Mouse (Mus musculus): ENCODE measurements around the gene Klf15. TPM values are rescaled to one million over a fixed set of nuclear protein-coding genes. Genes with fewer than 3 reads are reported as not detected.

Gene Klf15
- total RNA-seq (2022), result 10 to 100 TPM; 26.7 to 83.2 (median 44.3) TPM

DNA sequence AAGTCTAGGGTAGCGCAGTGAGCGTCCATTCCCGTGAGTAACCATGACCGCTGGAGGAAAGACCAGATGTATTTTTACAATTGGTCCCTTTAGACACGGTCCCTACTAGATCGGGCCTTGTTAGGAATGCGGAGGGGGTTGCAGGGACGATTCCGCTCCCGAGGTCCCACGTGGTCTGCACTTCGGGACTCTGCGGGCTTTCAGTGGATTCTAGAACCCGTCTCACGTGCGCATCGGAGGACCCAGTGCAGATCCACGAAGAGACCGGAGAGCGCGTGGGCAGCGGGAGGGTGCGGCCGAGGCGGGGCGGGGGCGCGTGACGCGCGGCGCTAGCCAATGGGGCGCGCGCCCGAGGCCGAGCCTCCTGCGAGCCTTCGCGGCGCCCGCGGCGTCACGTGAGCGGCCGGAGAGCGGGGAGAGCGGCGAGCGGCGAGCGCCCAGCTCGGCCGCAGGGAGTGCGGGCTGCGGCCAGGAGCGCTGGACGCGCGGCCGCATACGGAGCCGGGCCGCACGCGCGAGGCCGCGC lies at the start of gene Klf15:
Gene Klf15 (plus strand): TSS at position 396 of the 526 bp plus-strand sequence.
- peak; percentile 76 to 84 for DNase-seq (ENCODE audit: low spot score in 2 of 2)

- peak; percentile 16 to 61 for DNase-seq (ENCODE audit: low spot score in 2 of 2)
These were observed 39.8 kb upstream of the Klf15 start for GRCm38 (mm10) chr6:90422565-90422964.

DNA sequence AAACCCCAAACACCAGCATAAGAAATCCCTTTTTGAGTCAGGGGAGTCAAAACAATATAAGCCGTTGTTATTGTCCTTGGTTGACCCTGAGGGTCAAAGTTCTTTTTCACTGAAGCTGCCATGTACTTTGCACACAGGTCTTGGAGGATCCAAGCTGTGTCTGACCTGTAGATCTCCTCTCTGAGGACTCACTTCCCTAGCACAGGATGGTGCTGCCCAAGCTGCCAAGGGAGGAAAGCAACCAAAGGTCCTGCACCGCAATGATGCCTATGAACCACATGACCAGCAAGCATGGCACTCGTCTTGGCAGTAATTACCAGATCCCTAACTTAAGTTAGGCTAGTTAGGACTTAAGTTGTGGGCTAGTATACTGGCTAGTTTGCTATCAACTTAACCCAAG lies 37.0 kb upstream of the Klf15 start:
- no peak for DNase-seq (ENCODE audit: low spot score in 2 of 2)

DNA sequence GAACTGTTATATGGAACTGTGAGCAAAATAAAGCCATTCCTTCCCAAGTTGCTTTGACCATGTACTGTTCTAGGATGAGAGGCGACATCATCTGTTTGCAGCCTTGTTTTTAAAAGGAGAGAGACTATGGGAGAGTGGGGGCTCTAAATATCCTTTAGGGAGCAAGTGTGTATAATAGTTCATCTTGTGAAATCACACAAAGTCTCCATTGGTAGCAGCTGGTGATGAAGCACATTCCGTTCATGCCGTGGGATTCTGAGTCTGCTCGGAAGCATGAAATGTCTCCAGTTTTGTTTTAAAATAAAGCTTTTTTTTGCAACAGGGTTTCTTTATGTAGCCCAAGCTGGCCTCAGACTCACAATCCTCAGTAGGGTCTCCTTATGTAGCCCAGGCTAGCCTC lies 36.4 kb upstream of the Klf15 start:
- DNase-seq (ENCODE audit: low spot score in 2 of 2), result no peak

DNA sequence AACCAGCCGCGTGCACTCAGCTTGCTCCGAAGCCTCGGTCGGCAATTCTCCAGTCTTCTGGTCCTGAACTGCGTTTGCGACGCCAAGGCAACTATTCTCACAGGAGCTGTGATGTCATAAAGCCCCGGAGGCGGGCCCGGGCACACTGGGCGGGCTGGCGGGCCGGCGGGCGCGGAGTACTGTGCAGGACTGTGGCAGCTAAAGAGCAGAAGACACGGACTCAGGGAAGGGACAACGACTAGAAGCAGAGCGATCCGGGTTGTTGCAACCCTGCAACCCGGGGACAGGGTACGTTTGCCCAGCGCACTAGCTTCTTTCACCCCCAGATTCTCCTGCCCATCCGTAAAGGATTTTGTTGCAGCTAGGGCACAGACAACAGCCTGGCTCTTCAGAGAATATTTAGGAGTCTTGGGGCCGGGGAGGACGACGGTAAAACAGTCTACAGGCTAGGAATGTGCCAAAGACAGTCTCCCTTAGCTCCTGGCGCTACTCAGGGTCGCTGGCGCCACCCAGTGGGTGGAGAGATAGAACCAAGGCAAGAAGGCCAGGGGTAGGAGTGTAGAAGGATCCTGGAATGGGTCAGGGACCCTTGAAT lies 33.9 kb upstream of the Klf15 start, which contains the start of gene Cfap100:
Gene Cfap100 (minus strand): TSS at position 418 of the 595 bp plus-strand sequence.
- peak; percentile 60 to 71 for DNase-seq (ENCODE audit: low spot score in 2 of 2)

DNA sequence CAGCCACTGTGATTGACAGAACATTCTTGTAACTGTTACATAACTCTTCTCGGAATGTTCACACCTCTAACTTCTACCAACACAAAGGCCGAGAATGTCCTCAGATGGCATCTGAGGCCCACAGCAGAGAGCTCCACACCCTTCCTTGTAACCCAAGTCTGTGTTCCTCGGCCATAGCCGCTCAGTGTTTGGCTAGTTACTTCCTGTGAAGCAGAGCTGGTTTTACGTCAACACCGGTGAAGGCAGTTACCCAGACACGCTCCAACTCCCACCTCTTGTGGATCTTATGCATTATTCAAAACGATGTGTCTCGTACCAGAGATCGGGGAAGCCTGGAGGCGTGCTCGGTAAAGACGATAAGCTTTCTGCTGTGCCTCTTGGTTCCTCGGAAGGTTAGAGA lies 32.5 kb upstream of the Klf15 start:
- DNase-seq (ENCODE audit: low spot score in 2 of 2), result no peak

DNA sequence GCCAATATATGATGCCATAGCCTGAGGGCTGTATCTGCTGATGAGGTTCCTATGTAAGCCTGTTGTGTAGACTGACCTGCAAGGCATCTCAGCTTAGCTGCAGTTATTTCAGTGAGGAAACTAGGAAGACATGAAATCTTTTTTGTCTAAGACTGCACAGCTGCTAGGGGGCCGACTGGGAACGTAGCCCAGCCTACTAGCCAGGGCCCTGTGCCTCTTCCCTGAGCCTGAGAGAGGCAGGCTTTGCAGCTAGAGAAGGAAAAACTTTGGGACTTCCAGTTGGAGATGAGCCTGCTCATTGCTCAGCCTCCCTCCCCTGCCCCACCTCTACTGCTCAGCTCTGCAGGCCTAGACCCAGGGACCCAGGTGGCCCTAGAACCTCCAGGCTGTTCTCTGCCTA lies 30.9 kb upstream of the Klf15 start:
- DNase-seq (ENCODE audit: low spot score in 2 of 2), result no peak

DNA sequence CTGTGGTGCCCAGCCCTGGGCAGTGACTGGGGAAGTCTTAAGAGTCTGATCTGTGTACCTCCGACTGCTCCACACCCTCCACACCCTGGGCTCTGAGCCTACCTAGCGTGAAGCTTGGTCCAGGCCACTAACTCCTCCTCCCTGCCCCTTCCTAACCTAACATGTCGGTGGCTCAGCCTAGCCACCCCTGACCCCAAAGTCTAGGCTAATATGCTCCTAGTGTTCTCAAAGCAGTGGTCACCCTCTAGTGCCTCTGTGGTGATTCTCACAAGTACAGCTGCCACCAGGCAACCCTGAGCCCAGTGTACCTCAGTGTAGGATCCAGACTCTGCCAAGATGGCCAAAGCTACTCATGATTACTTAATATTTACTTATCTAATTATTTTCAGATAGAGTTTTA lies 27.7 kb upstream of the Klf15 start:
- DNase-seq (ENCODE audit: low spot score in 2 of 2), result no peak

- DNase-seq (ENCODE audit: low spot score in 2 of 2), result peak; percentile 66 to 69
These were observed 27.2 kb upstream of the Klf15 start for GRCm38 (mm10) chr6:90435195-90435618.

GRCm38 (mm10) chr6:90436192-90436907 lies 26.0 kb upstream of the Klf15 start:
- no peak for DNase-seq (ENCODE audit: low spot score in 2 of 2)

GRCm38 (mm10) chr6:90437041-90437440 lies 25.3 kb upstream of the Klf15 start:
- no peak for DNase-seq (ENCODE audit: low spot score in 2 of 2)

DNA sequence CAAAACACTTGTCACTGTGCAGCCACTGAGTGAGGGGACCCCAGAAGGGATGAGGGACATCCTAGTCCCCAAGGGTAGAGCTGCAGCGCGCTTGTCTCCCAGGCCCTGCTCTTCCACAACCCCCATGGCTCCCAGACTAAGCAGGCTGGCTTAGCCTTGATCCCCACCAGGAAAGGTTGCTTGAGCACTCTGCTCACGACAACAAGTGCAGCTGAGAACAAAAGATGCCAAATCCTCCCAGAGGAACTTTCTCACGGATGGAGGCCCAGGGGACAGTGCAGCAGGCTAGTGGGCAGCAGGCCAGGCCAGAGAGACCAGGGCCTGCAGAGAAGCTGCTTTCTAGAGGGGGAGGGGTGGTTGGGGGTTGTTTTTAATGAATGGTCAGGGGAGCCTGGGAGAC lies 15.5 kb upstream of the Klf15 start:
- no peak for DNase-seq (ENCODE audit: low spot score in 2 of 2)

- DNase-seq (ENCODE audit: low spot score in 2 of 2), result peak; percentile 88 to 89
These were observed 12.2 kb upstream of the Klf15 start for GRCm38 (mm10) chr6:90450179-90450578.

DNA sequence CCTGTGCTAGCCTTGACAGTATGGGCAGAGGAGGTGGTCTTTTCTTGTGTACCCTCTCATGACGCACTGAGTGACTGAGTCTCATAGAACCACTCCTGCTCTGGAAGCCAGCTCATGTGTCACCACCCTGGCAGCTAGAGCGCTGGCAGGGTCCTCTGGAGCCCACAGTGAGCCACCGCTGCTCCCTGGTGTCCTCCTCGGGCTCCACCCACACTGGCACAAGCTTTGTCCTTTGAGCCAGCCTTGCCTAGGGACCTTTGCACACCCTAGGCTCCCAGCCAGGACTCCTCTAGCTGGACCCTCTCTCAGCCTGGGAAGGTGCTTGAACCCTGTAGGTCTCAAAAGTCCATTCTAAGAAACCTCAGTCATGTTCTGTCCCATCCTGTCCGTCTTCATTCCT lies 11.7 kb upstream of the Klf15 start:
- peak; percentile 80 to 83 for DNase-seq (ENCODE audit: low spot score in 2 of 2)

DNA sequence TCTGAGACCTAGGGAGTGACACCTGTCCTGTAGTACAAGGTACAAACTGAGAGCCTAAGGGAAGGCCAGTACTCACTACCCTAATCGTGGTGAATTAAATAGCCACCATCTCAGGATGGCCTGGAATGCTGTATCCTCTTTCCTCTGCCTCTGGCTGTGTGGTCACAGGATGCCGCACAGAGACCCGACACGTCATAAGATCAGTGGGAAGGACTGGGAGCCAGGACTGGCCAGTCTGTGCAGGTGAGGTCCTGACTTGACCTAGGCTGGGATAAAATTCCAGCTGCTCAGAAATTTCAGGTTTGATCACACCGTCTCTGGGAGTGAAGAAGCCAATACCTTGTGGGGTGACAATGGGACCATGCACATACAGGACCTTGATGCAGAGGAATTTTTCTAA lies 10.9 kb upstream of the Klf15 start:
- no peak for DNase-seq (ENCODE audit: low spot score in 2 of 2)

DNA sequence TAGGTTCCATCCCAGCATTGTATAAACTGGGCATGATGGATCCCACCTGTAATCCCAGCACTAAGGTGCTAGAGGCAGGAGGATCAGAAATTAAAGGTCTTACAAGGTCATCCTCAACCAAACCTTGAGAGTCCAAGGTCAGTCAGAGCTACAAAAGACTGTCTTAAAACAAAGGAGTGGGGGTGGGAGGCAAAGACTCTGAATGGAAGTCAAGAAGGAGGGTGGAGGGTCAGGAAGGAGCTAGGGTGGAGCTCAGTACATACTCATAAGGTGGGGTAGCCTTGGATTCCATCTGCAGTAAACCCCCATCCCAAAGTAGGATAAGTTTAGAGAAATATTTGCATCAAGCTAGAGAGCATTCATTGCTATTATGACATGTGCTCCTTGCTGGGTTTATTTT lies 9.8 kb upstream of the Klf15 start:
- DNase-seq (ENCODE audit: low spot score in 2 of 2), result no peak

DNA sequence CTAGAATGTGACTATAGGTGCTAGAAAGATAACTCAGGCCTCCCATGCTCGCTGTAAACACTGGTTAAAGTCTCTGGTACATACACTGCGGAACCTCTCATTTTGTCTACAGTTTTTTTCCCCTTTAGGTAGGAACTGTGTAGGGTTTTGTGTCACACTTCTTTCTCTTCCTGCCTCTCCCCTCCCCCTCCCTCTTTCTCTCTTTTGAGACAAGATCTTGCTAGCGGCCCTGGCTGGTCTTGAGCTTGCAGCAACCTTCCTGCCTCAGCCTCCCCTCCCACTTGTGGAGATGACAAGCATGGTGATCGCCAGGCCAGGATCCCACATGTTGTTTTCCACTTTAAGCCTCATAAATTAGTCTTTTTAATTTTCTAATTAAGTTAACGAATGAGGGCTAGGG lies 8.6 kb upstream of the Klf15 start:
- DNase-seq (ENCODE audit: low spot score in 2 of 2), result no peak

- no peak for DNase-seq (ENCODE audit: low spot score in 2 of 2)
These were observed 5.0 kb upstream of the Klf15 start for GRCm38 (mm10) chr6:90457421-90457820.

GRCm38 (mm10) chr6:90461181-90461580 lies 1.2 kb upstream of the Klf15 start:
- DNase-seq (ENCODE audit: low spot score in 2 of 2), result no peak

DNA sequence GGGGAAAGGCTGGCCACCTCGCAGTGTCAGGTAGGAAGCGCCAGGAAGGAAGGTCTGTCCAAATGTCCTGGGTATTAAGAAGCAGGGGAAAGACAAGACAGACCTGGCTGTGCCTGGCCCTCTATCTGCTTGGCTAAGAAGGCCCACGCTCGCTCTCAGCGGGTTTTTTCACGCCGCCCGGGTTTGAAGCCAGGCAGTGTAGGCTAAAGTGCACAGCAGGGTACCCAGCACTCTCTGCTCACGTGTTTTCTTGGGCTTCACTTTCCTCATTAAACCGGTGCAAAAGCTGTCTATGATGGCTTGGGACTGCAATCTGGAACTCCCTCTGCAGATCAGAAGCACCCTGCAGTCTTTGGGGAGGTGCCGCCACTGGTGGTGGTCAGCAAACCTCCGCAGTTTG lies 605 bp upstream of the Klf15 start:
- DNase-seq (ENCODE audit: low spot score in 2 of 2), result no peak

DNA sequence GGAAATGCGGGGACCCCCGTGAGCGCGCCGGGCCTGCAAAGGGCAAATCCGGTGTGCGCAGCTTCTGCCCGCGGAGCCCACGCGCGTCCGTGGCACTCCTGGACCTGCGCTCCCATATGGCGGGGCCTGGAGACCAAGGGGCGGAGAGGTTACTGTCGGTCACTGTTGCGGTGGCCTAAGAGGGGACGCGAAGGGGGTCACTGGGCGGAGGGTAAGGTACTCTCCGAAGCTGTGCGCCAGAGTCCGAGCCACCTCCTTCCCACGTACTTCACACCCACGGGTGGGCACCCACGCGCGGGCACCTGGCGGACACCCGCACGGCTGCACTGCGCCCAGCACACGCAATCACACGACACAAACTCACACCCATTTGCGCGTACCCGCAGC lies 458 bp downstream of the Klf15 start:
- DNase-seq (ENCODE audit: low spot score in 2 of 2), result no peak

DNA sequence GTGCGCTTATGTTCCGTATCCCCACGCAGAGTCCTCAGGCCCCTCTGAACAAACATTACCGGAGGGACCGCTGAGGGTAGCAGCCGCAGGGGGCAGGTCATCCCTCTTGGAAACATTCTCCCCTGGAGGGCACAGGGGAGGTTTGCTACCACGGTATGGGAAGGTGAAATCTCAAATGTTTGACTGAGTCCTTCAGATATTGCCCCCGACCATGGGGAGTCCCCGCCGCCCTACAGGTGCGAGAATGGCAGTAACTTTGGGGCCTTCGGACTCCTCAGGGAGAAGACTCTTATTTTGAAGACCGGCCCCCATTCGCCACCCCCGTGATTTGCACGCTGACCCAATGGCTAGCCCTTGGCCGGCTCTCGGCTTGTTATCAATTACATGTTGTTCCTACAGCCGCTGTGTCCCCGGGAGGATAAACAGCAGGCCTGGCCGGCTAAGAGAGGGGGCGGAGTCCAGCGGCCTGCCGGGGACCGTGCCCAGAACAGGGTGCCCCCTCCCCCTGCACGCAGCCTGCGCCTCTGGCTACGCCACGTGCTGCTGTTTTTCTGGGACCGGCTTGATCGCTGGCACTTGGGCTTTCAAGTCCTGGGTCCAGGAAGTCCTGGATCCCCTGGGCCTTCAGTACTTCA lies 969 bp downstream of the Klf15 start:
- DNase-seq (ENCODE audit: low spot score in 2 of 2), result peak; percentile 95 to 98
